Mouse (Mus musculus) intestine, postnatal 0 days (tissue): ENCODE measurements around the gene Eef1g. TPM values are rescaled to one million over a fixed set of nuclear protein-coding genes. Genes with fewer than 3 reads are reported as not detected.
"Not testable (repeated sequence)": the region's sequence is repeated elsewhere in the genome, so short reads cannot be mapped to it uniquely, and the experiment has no call there.

ENCODE experiments used
- ATAC-seq: fragments of 200-750 bp; cut with Nextera tagmentation; 2 replicates; pipeline ENCODE4 v1.8.0; 2017; ENCODE audit warnings: mild to moderate bottlenecking, moderate TSS enrichment, moderate library complexity
- H3K27ac ChIP-seq: fragments of 300-500 bp; sonication (generic); 2 replicates; pipeline ENCODE4 v1.5.1; 2014; ENCODE audit warnings: mild to moderate bottlenecking, low read depth, low read length, moderate library complexity
- H3K27me3 ChIP-seq: fragments of 300-500 bp; sonication (generic); replicated peaks from 2 replicates; pipeline ENCODE4 v1.6.1; 2014; ENCODE audit warnings: low read length, mixed read lengths; ENCODE audit not compliant: control insufficient read depth, insufficient read depth
- H3K36me3 ChIP-seq: fragments of 300-500 bp; sonication (generic); 2 replicates; pipeline ENCODE4 v1.6.1; 2014; ENCODE audit warnings: mild to moderate bottlenecking, moderate library complexity; ENCODE audit not compliant: control insufficient read depth, insufficient read depth
- H3K4me1 ChIP-seq: fragments of 300-500 bp; sonication (generic); replicated peaks from 2 replicates; pipeline ENCODE4 v1.6.1; 2014; ENCODE audit warnings: antibody characterized with exemption, low read length, mixed read lengths; ENCODE audit not compliant: control insufficient read depth, insufficient read depth
- H3K4me2 ChIP-seq: fragments of 300-500 bp; sonication (generic); replicated peaks from 2 replicates; pipeline ENCODE4 v1.6.1; 2014; ENCODE audit warnings: low read depth, mild to moderate bottlenecking, moderate library complexity
- H3K4me3 ChIP-seq: fragments of 300-500 bp; sonication (generic); 2 replicates; pipeline ENCODE4 v1.5.1; 2014; ENCODE audit warnings: low read depth, low read length
- H3K9ac ChIP-seq: fragments of 300-500 bp; sonication (generic); 2 replicates; pipeline ENCODE4 v1.6.1; 2014; ENCODE audit warnings: mild to moderate bottlenecking, low read depth, low read length
- H3K9me3 ChIP-seq: fragments of 300-500 bp; sonication (generic); 2 replicates; pipeline ENCODE4 v1.6.1; 2016; ENCODE audit warnings: mixed run types; ENCODE audit not compliant: control insufficient read depth
- CTCF ChIP-seq: sonication (generic); IDR thresholded peaks from 2 replicates; pipeline ENCODE4 v1.5.1; 2016; ENCODE audit warnings: low read depth, mild to moderate bottlenecking, control low read depth, antibody characterized with exemption, moderate library complexity
- WGBS: fragments of 180-500 bp; shearing (Covaris S2); extraction: QIAGEN DNeasy Blood & Tissue Kit; methylation state at CpG from one replicate; pipeline ENCODE4 v1.1.7; 2014; 5-methylcytosine and 5-hydroxymethylcytosine counted together
- polyA plus RNA-seq: library from polyadenylated mRNA; unstranded; fragments of >200 nt; fragmentation: Nextera tagmentation; extraction: Ambion mirVana; gene quantifications from 2 replicates; pipeline ENCODE4 v1.2.1, GENCODE M21; 2015

Gene Eef1g
- polyA plus RNA-seq, 1 experiment from 2014 or later = 168 TPM

DNA sequence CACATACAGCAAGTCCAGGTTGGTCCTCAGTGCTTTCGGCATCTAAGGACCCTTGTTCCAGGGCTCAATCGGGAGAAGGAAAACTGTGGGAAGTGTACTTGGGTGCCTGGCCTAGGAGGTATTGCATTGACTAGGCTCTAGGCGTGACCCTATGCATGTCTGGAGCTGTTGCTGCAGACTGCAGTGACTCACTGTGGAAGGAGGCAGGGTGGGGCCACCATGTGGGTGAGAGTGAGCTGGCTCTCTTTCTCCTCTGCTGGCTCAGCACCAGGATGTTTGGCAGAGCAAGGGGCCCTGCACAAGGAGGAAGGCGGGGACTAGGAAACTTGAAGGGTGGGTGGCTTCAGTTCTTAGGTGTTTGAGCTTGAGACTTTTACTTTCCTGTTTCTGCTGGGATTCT, 30.7 kb downstream of the Eef1g start:
- no peak overlapping the region for H3K4me3 ChIP-seq
- H3K27ac ChIP-seq = peak overlapping the region; percentile 46
- H3K4me1 ChIP-seq = peaks cover 27% of the 10 kb centered on the region
- H3K9ac ChIP-seq = 0 out of 2 replicates have a peak overlapping the region, but pooled peaks have one; percentile 4
- peaks cover 40% of the 10 kb centered on the region for H3K36me3 ChIP-seq
- peak; percentile 43; the same call in 1 of the 2 replicates for TF ChIP-seq CTCF
- H3K27me3 ChIP-seq = no peaks in the 10 kb centered on the region
- peak; percentile 93 for ATAC-seq
- no peaks in the 10 kb centered on the region for H3K9me3 ChIP-seq
- peak overlapping the region; percentile 31 for H3K4me2 ChIP-seq
- 12% methylated on average over 4 of the region's 4 CpGs for WGBS

DNA sequence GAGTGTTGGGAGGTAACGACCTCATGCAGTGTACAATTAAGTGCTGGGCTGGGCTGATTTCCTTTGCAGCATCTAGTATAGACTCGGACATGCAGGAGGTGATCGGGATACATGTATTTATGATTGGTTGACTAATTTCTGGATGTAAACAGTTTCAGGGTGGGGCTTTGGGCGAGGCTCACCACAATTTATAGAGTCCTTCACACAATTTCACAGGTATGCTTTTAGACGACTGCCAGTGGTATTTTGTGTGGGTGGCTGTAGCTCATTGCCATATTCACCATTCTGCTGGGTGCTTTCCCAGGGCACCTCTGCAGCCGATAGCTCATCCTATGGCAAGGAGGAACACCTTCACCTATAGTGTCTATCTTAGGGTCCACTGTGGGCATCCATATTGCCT, 31.7 kb downstream of the Eef1g start:
- H3K27ac ChIP-seq = no peak overlapping the region

DNA sequence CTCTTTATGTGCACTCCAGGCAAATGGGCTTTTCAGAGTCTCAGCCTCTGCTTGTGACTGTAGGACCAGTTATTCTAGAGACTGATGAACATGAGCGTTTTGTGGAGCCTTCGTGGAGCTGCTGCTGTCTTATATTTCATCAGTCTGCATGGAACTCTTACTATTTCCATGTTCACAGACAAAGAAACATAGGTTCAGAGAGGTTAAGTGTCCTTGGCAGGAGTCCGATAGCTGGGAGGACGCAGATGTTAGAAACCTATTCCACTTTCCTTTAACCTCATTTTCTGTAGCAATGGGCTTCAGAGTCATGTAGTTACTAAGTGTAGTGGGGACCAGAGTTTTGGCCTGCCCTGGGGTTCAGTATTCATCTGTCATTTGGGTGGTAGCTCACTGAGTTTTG, 32.4 kb downstream of the Eef1g start:
- Histone ChIP-seq H3K36me3 (peaks cover 55% of the 10 kb centered on the region), H3K9ac (no peak overlapping the region), H3K27me3 (no peaks in the 10 kb centered on the region), H3K4me1 (peaks cover 19% of the 10 kb centered on the region), H3K9me3 (no peaks in the 10 kb centered on the region), H3K27ac (no peak overlapping the region), H3K4me3 (no peak overlapping the region), H3K4me2 (no peak overlapping the region)
- no peak for ATAC-seq
- WGBS = 74% methylated on average over 4 of the region's 4 CpGs
- TF ChIP-seq CTCF = no peak

More for the DNA sequence above, 31.7 kb downstream of the Eef1g start:
- Histone ChIP-seq H3K4me3 (no peak overlapping the region), H3K9me3 (no peaks in the 10 kb centered on the region), H3K36me3 (peaks cover 49% of the 10 kb centered on the region), H3K4me2 (no peak overlapping the region), H3K9ac (no peak overlapping the region), H3K27me3 (no peaks in the 10 kb centered on the region), H3K4me1 (peaks cover 19% of the 10 kb centered on the region)
- 64% methylated on average over 6 of the region's 6 CpGs for WGBS
- no peak for TF ChIP-seq CTCF
- no peak for ATAC-seq

DNA sequence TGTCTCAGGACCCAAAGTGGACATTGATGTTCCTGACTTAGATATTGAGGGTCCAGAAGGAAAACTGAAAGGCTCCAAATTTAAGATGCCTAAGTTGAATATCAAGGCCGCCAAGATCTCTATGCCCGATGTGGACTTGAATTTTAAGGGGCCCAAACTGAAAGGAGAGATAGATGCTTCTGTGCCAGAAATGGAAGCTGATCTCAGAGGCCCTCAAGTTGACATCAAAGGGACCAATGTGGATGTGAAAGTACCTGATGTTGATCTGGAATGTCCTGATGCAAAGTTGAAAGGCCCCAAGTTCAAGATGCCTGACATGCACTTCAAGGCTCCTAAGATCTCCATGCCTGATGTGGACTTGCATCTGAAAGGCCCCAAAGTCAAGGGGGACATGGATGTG, 40.1 kb downstream of the Eef1g start:
- not testable (repeated sequence) for H3K27ac ChIP-seq, H3K9ac ChIP-seq, H3K4me3 ChIP-seq, H3K27me3 ChIP-seq, H3K9me3 ChIP-seq, H3K4me2 ChIP-seq, ATAC-seq, H3K4me1 ChIP-seq
- 97% methylated on average over 2 of the region's 2 CpGs for WGBS
- peaks cover 50% of the 10 kb centered on the region for H3K36me3 ChIP-seq

DNA sequence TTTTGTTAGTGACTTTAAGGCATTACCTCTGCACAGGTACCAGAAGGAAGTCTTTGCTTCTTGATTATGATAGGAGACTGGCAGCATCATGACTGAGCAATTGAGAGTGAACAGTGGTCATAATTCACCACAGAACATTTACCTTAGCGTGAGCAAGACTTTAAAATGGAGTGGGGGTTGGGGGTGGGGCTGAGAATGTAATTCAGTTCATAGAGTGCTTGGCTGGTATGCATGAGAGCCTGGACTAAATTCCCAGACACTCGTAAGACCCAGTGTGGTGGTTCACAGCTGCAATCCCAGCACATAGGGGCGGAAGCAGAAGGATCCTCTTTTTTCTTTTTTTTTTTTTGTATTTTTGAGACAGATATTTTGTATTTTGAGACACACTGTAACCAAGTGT, 52.5 kb downstream of the Eef1g start:
- Histone ChIP-seq H3K9ac (no peak overlapping the region), H3K4me3 (no peak overlapping the region), H3K4me1 (no peaks in the 10 kb centered on the region), H3K4me2 (no peak overlapping the region), H3K9me3 (no peaks in the 10 kb centered on the region), H3K36me3 (peaks cover 37% of the 10 kb centered on the region), H3K27ac (no peak overlapping the region), H3K27me3 (no peaks in the 10 kb centered on the region)
- no peak for TF ChIP-seq CTCF
- ATAC-seq = no peak
- 90% methylated on average over 3 of the region's 3 CpGs for WGBS

DNA sequence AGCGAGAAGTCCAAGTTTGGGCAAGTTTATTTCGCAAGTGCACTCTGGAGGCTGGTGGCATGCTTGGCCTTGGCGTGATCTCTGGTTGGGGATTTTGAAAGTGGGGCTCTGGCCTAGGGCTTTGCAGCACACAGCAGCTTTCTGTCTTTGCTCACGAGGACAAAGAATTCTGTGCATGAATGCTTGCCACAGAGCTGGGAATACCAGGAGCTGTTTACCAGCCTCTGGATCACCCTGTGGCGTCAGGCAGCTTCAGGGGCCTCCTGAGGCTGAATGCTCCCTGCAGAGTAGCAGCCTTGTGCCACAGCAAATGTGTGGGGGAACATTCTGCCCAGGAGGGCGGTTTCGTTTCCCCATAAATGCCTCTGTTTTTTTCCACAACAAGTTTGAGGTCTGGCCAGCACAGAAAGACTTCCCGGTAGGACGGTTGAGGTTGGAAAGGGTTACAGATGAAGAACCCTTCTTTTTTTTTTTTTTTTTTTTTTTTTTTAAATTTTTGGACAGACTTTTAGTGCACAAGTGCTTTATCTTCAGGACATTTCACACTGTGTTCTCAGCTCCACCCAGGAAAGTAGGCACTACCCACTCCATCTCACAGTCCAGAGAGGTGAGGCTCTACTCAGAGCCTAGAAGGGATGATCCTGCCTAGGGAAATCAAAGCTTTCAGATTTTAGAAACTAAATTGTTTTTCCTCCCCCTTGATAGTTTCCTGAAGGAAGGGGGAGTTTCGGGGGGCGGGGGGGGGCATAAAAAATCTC, 56.4 kb downstream of the Eef1g start:
- 68% methylated on average over 11 of the region's 11 CpGs for WGBS
- H3K9ac ChIP-seq = no peak overlapping the region

More for the DNA sequence above, 56.4 kb downstream of the Eef1g start:
- Histone ChIP-seq H3K4me2 (no peak overlapping the region), H3K4me3 (no peak overlapping the region), H3K4me1 (no peaks in the 10 kb centered on the region), H3K27ac (no peak overlapping the region), H3K27me3 (no peaks in the 10 kb centered on the region), H3K36me3 (0 out of 2 replicates have a peak, but pooled peaks cover 11% of the 10 kb centered on the region), H3K9me3 (no peaks in the 10 kb centered on the region)
- no peak for ATAC-seq
- no peak for TF ChIP-seq CTCF
